ENCODE assay signal across 8 mouse cellular contexts in the genomic region with DNA sequence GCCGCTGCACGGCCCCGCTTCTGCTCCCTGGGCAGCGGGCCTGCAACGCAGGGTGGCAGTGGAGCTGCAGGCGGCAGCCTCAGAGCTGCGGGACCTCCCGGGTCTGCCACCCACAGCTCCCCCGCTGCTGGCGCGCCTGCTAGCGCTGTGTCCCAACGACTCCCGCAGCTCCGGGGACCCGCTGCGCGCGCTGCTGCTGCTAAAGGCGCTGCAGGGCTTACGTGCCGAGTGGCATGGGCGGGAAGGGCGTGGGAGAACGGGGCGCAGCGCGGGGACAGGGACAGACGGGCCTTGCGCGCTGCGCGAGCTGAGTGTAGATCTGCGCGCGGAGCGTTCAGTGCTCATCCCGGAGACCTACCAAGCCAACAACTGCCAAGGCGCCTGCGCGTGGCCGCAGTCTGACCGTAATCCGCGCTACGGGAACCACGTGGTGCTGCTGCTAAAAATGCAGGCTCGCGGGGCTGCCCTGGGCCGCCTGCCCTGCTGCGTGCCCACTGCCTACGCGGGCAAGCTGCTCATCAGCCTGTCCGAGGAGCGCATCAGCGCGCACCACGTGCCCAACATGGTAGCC. TPM values are rescaled to one million over a fixed set of nuclear protein-coding genes. Genes with fewer than 3 reads are reported as not detected.
DNase-seq lines count a peak whose midpoint lies in the region; ATAC-seq and TF ChIP-seq lines count a peak whose summit lies in the region.

No protein-coding gene starts in this region.

- peak overlapping the region; percentile 78 for H3K9ac ChIP-seq in heart, embryonic 12.5 days
- H3K9ac ChIP-seq in kidney, embryonic 15.5 days = peak overlapping the region; percentile 65
- H3K9ac ChIP-seq in midbrain, embryonic 16.5 days (ENCODE audit: low read depth, low read length) = peak overlapping the region; percentile 85
- peak overlapping the region; percentile 50; the same call in 1 of the 2 replicates for H3K9ac ChIP-seq in stomach, embryonic 14.5 days (replicated peaks; ENCODE audit: low read depth, low read length)

- 2% methylated on average over 58 of the region's 58 CpGs for WGBS in bone marrow, adult 2 months
- WGBS in heart, embryonic 12.5 days = 1% methylated on average over 58 of the region's 58 CpGs
- WGBS in kidney, embryonic 15.5 days = under 1% methylated on average over 58 of the region's 58 CpGs
- under 1% methylated on average over 58 of the region's 58 CpGs for whole genome bisulfite sequencing in midbrain, embryonic 16.5 days
- WGBS in stomach, embryonic 14.5 days = under 1% methylated on average over 58 of the region's 58 CpGs

- peaks cover 32% of the 10 kb centered on the region for H3K36me3 ChIP-seq in heart, embryonic 12.5 days
- peaks cover 33% of the 10 kb centered on the region for H3K36me3 ChIP-seq in kidney, embryonic 15.5 days
- peaks cover 25% of the 10 kb centered on the region for H3K36me3 ChIP-seq in midbrain, embryonic 16.5 days (ENCODE audit: control insufficient read depth, insufficient read depth, low read length)
- H3K36me3 ChIP-seq in stomach, embryonic 14.5 days (ENCODE audit: control insufficient read depth, insufficient read depth, low read length) = peaks cover 24% of the 10 kb centered on the region

- TF ChIP-seq CTCF in bone marrow, adult 2 months (IDR thresholded peaks at IDR 0.05; ENCODE audit: control insufficient read depth, insufficient read depth, low read length) = no peak
- no peak for TF ChIP-seq CTCF in embryonic fibroblast, embryonic 13.5 days (IDR thresholded peaks at IDR 0.05; ENCODE audit: borderline replicate concordance, insufficient read depth, low read length)

- no peak; the same call in 1 of the 2 replicates for TF ChIP-seq POLR2A in bone marrow, adult 2 months (IDR thresholded peaks at IDR 0.05; ENCODE audit: borderline replicate concordance, control insufficient read depth, low read depth, low read length)
- TF ChIP-seq POLR2A in embryonic fibroblast, embryonic 13.5 days (IDR thresholded peaks at IDR 0.05; ENCODE audit: low read depth, low read length) = peak; percentile 42; the same call in 1 of the 2 replicates

- H3K27me3 ChIP-seq in heart, embryonic 12.5 days (replicated peaks) = peaks cover 20% of the 10 kb centered on the region
- peaks cover 16% of the 10 kb centered on the region for H3K27me3 ChIP-seq in kidney, embryonic 15.5 days
- H3K27me3 ChIP-seq in midbrain, embryonic 16.5 days (ENCODE audit: control insufficient read depth, insufficient read depth, low read depth, low read length) = peaks cover 17% of the 10 kb centered on the region
- no peaks in the 10 kb centered on the region for H3K27me3 ChIP-seq in stomach, embryonic 14.5 days (ENCODE audit: control insufficient read depth, insufficient read depth, low read length)

- peak; percentile 43 to 51 for DNase-seq in B cell, adult 2 months
- peak; percentile 66 for DNase-seq in liver

- ATAC-seq in heart, embryonic 12.5 days (ENCODE audit: insufficient number of reproducible peaks, low FRiP score) = peak; percentile 56
- ATAC-seq in kidney, embryonic 15.5 days (replicated peaks; ENCODE audit: low FRiP score) = peak; percentile 55
- peak; percentile 87 for ATAC-seq in midbrain, embryonic 16.5 days
- ATAC-seq in stomach, embryonic 14.5 days (ENCODE audit: insufficient number of reproducible peaks, insufficient read depth, low FRiP score, low read depth) = peak; percentile 68

- no peak overlapping the region; the same call in 1 of the 2 replicates for H3K27ac ChIP-seq in bone marrow, adult 2 months (ENCODE audit: control insufficient read depth, insufficient read depth, low read depth, low read length, poor library complexity)
- no peak overlapping the region for H3K27ac ChIP-seq in embryonic fibroblast, embryonic 13.5 days (ENCODE audit: insufficient read depth, low read length)
- H3K27ac ChIP-seq in heart, embryonic 12.5 days (ENCODE audit: poor library complexity, severe bottlenecking) = peak overlapping the region; percentile 66
- peak overlapping the region; percentile 86 for H3K27ac ChIP-seq in kidney, embryonic 15.5 days
- H3K27ac ChIP-seq in midbrain, embryonic 16.5 days (ENCODE audit: low read length) = peak overlapping the region; percentile 85
- peak overlapping the region; percentile 86 for H3K27ac ChIP-seq in stomach, embryonic 14.5 days (ENCODE audit: low read length)

- no peaks in the 10 kb centered on the region for H3K4me1 ChIP-seq in bone marrow, adult 2 months (ENCODE audit: control insufficient read depth, insufficient read depth, low read length)
- peaks cover 4% of the 10 kb centered on the region; the same call in 1 of the 2 replicates for H3K4me1 ChIP-seq in embryonic fibroblast, embryonic 13.5 days (ENCODE audit: control insufficient read depth, insufficient read depth, low read length)
- peaks cover 61% of the 10 kb centered on the region for H3K4me1 ChIP-seq in heart, embryonic 12.5 days (replicated peaks)
- H3K4me1 ChIP-seq in kidney, embryonic 15.5 days = peaks cover 54% of the 10 kb centered on the region
- peaks cover 27% of the 10 kb centered on the region for H3K4me1 ChIP-seq in midbrain, embryonic 16.5 days (ENCODE audit: control insufficient read depth, insufficient read depth, low read length)
- peaks cover 29% of the 10 kb centered on the region for H3K4me1 ChIP-seq in stomach, embryonic 14.5 days (ENCODE audit: control insufficient read depth, insufficient read depth, low read length)

- H3K4me2 ChIP-seq in heart, embryonic 12.5 days = peak overlapping the region; percentile 80
- peak overlapping the region; percentile 92 for H3K4me2 ChIP-seq in kidney, embryonic 15.5 days
- H3K4me2 ChIP-seq in midbrain, embryonic 16.5 days (ENCODE audit: low read length) = peak overlapping the region; percentile 97
- peak overlapping the region; percentile 69 for H3K4me2 ChIP-seq in stomach, embryonic 14.5 days (replicated peaks; ENCODE audit: low read depth, low read length)

- peak overlapping the region; percentile 15 for H3K4me3 ChIP-seq in bone marrow, adult 2 months (replicated peaks; ENCODE audit: control insufficient read depth, low read depth, low read length)
- no peak overlapping the region for H3K4me3 ChIP-seq in embryonic fibroblast, embryonic 13.5 days (ENCODE audit: insufficient read depth, low read length)
- peak overlapping the region; percentile 51 for H3K4me3 ChIP-seq in heart, embryonic 12.5 days
- peak overlapping the region; percentile 52 for H3K4me3 ChIP-seq in kidney, embryonic 15.5 days (replicated peaks)
- peak overlapping the region; percentile 52 for H3K4me3 ChIP-seq in midbrain, embryonic 16.5 days (ENCODE audit: low read depth, low read length)
- peak overlapping the region; percentile 42 for H3K4me3 ChIP-seq in stomach, embryonic 14.5 days (ENCODE audit: low read depth, low read length)

- H3K9me3 ChIP-seq in heart, embryonic 12.5 days (replicated peaks) = no peaks in the 10 kb centered on the region
- no peaks in the 10 kb centered on the region for H3K9me3 ChIP-seq in kidney, embryonic 15.5 days (replicated peaks)
- H3K9me3 ChIP-seq in midbrain, embryonic 16.5 days (replicated peaks; ENCODE audit: control insufficient read depth, low read length, poor library complexity, severe bottlenecking) = no peaks in the 10 kb centered on the region
- no peaks in the 10 kb centered on the region for H3K9me3 ChIP-seq in stomach, embryonic 14.5 days (ENCODE audit: control insufficient read depth, low read depth, low read length)

RNA-seq across cellular contexts. Expression of gene Amh, which starts 2.1 kb away (rescaled TPM):
- 3.0 TPM in 1 of 2 replicates, not detected in the other for polyA plus RNA-seq in bone marrow, adult 2 months (2011; ENCODE audit: insufficient read depth, insufficient read length, low replicate concordance, missing spikeins)
- not detected in 2 replicates for polyA plus RNA-seq in embryonic fibroblast, embryonic 13.5 days (2011; ENCODE audit: insufficient read length, low read depth, missing spikeins)
- polyA plus RNA-seq in heart, embryonic 12.5 days (2016; fragmentation: Nextera tagmentation; extraction: Ambion mirVana) = 0.14 and 0.23 TPM in 2 replicates
- 0.09 TPM in 1 of 2 replicates, not detected in the other for polyA plus RNA-seq in kidney, embryonic 15.5 days (2015; fragmentation: Nextera tagmentation; extraction: Ambion mirVana)
- polyA plus RNA-seq in midbrain, embryonic 16.5 days (2015; fragmentation: Nextera tagmentation; extraction: Ambion mirVana) = not detected in 2 replicates
- not detected in 2 replicates for polyA plus RNA-seq in stomach, embryonic 14.5 days (2014; fragmentation: Nextera tagmentation; extraction: Ambion mirVana)

RNA-seq across cellular contexts. Expression of gene Jsrp1, which starts 6.2 kb away (rescaled TPM):
- polyA plus RNA-seq in bone marrow, adult 2 months (2011; ENCODE audit: insufficient read depth, insufficient read length, low replicate concordance, missing spikeins) = 1.4 TPM in 1 of 2 replicates, not detected in the other
- polyA plus RNA-seq in embryonic fibroblast, embryonic 13.5 days (2011; ENCODE audit: insufficient read length, low read depth, missing spikeins) = 0.70 TPM in 1 of 2 replicates, not detected in the other
- polyA plus RNA-seq in heart, embryonic 12.5 days (2016; fragmentation: Nextera tagmentation; extraction: Ambion mirVana) = 6.1 and 6.7 TPM in 2 replicates
- polyA plus RNA-seq in kidney, embryonic 15.5 days (2015; fragmentation: Nextera tagmentation; extraction: Ambion mirVana) = 5.6 and 5.7 TPM in 2 replicates
- 0.39 and 0.45 TPM in 2 replicates for polyA plus RNA-seq in midbrain, embryonic 16.5 days (2015; fragmentation: Nextera tagmentation; extraction: Ambion mirVana)
- 0.45 and 1.4 TPM in 2 replicates for polyA plus RNA-seq in stomach, embryonic 14.5 days (2014; fragmentation: Nextera tagmentation; extraction: Ambion mirVana)

RNA-seq across cellular contexts. Expression of gene Plekhj1, which starts 8.7 kb away (rescaled TPM):
- polyA plus RNA-seq in bone marrow, adult 2 months (2011; ENCODE audit: insufficient read depth, insufficient read length, low replicate concordance, missing spikeins) = 123 and 186 TPM in 2 replicates
- polyA plus RNA-seq in embryonic fibroblast, embryonic 13.5 days (2011; ENCODE audit: insufficient read length, low read depth, missing spikeins) = 59.1 and 59.9 TPM in 2 replicates
- 82.4 and 83.2 TPM in 2 replicates for polyA plus RNA-seq in heart, embryonic 12.5 days (2016; fragmentation: Nextera tagmentation; extraction: Ambion mirVana)
- polyA plus RNA-seq in kidney, embryonic 15.5 days (2015; fragmentation: Nextera tagmentation; extraction: Ambion mirVana) = 126 and 130 TPM in 2 replicates
- polyA plus RNA-seq in midbrain, embryonic 16.5 days (2015; fragmentation: Nextera tagmentation; extraction: Ambion mirVana) = 121 and 125 TPM in 2 replicates
- polyA plus RNA-seq in stomach, embryonic 14.5 days (2014; fragmentation: Nextera tagmentation; extraction: Ambion mirVana) = 110 and 116 TPM in 2 replicates

RNA-seq across cellular contexts. Expression of gene Sf3a2, which starts 9.1 kb away (rescaled TPM):
- polyA plus RNA-seq in bone marrow, adult 2 months (2011; ENCODE audit: insufficient read depth, insufficient read length, low replicate concordance, missing spikeins) = 26.5 and 34.5 TPM in 2 replicates
- polyA plus RNA-seq in embryonic fibroblast, embryonic 13.5 days (2011; ENCODE audit: insufficient read length, low read depth, missing spikeins) = 48.0 and 49.3 TPM in 2 replicates
- polyA plus RNA-seq in heart, embryonic 12.5 days (2016; fragmentation: Nextera tagmentation; extraction: Ambion mirVana) = 51.2 and 58.3 TPM in 2 replicates
- 78.2 and 92.6 TPM in 2 replicates for polyA plus RNA-seq in kidney, embryonic 15.5 days (2015; fragmentation: Nextera tagmentation; extraction: Ambion mirVana)
- polyA plus RNA-seq in midbrain, embryonic 16.5 days (2015; fragmentation: Nextera tagmentation; extraction: Ambion mirVana) = 57.8 and 60.6 TPM in 2 replicates
- 77.7 and 81.8 TPM in 2 replicates for polyA plus RNA-seq in stomach, embryonic 14.5 days (2014; fragmentation: Nextera tagmentation; extraction: Ambion mirVana)

RNA-seq across cellular contexts. Expression of gene Oaz1, which starts 19.3 kb away (rescaled TPM):
- polyA plus RNA-seq in bone marrow, adult 2 months (2011; ENCODE audit: insufficient read depth, insufficient read length, low replicate concordance, missing spikeins) = 672 and 986 TPM in 2 replicates
- 331 and 347 TPM in 2 replicates for polyA plus RNA-seq in embryonic fibroblast, embryonic 13.5 days (2011; ENCODE audit: insufficient read length, low read depth, missing spikeins)
- 1,577 and 1,597 TPM in 2 replicates for polyA plus RNA-seq in heart, embryonic 12.5 days (2016; fragmentation: Nextera tagmentation; extraction: Ambion mirVana)
- 1,583 and 1,739 TPM in 2 replicates for polyA plus RNA-seq in kidney, embryonic 15.5 days (2015; fragmentation: Nextera tagmentation; extraction: Ambion mirVana)
- 1,102 and 1,149 TPM in 2 replicates for polyA plus RNA-seq in midbrain, embryonic 16.5 days (2015; fragmentation: Nextera tagmentation; extraction: Ambion mirVana)
- 1,724 and 1,898 TPM in 2 replicates for polyA plus RNA-seq in stomach, embryonic 14.5 days (2014; fragmentation: Nextera tagmentation; extraction: Ambion mirVana)

Comparison
In these comparisons a context has a peak if more than half of its experiments do, and no peak if none do; other contexts are left out.
1. H3K27ac ChIP-seq: peak in heart, embryonic 12.5 days (single experiment), kidney, embryonic 15.5 days (single experiment), midbrain, embryonic 16.5 days (single experiment) and stomach, embryonic 14.5 days (single experiment); none in bone marrow, adult 2 months (single experiment) and embryonic fibroblast, embryonic 13.5 days (single experiment).
2. Peak in every context shown above with its lines, with median percentiles within 50 percentile points of each other: ATAC-seq, H3K4me2 ChIP-seq and H3K9ac ChIP-seq.